Mouse (Mus musculus) thymus, adult 2 months (tissue): ENCODE results near the gene Sar1b.

Experiments
- CTCF ChIP-seq: fragments of 200-500 bp; IDR thresholded peaks from 2 replicates; pipeline ENCODE4 v1.5.1; 2012; ENCODE audit warnings: mild to moderate bottlenecking, control low read depth, low read length, moderate library complexity, borderline replicate concordance; ENCODE audit not compliant: control insufficient read depth, poor library complexity, insufficient read depth; ENCODE audit errors: extremely low read depth
- POLR2A ChIP-seq: fragments of 200-500 bp; IDR thresholded peaks from 2 replicates; pipeline ENCODE4 v1.6.1; 2012; ENCODE audit warnings: mild to moderate bottlenecking, low read length, control low read depth, moderate library complexity; ENCODE audit not compliant: control insufficient read depth, poor library complexity, insufficient read depth; ENCODE audit errors: extremely low read depth

- TF ChIP-seq CTCF = no peak
- TF ChIP-seq POLR2A = no peak
Measured at GRCm38 (mm10) chr11:51818837-51819236, 55.4 kb downstream of the Sar1b start.
